Mouse (Mus musculus) testis, adult 2 months (tissue): ENCODE data around the gene Serpinb6a. TPM values are rescaled to one million over a fixed set of nuclear protein-coding genes. Genes with fewer than 3 reads are reported as not detected.

Source experiments
- H3K27ac ChIP-seq: fragments of 200-500 bp; 2 replicates; pipeline ENCODE4 v1.5.1; 2012; ENCODE audit warnings: low read depth, low read length; ENCODE audit not compliant: control insufficient read depth, insufficient read depth
- H3K27me3 ChIP-seq: fragments of 200-500 bp; 2 replicates; pipeline ENCODE4 v1.6.1; 2012; ENCODE audit warnings: mild to moderate bottlenecking, low read length, moderate library complexity; ENCODE audit not compliant: control insufficient read depth, insufficient read depth
- H3K36me3 ChIP-seq: fragments of 200-500 bp; 2 replicates; pipeline ENCODE4 v1.6.1; 2012; ENCODE audit warnings: mild to moderate bottlenecking, low read length; ENCODE audit not compliant: control insufficient read depth, insufficient read depth
- H3K4me1 ChIP-seq: fragments of 200-500 bp; 2 replicates; pipeline ENCODE4 v1.6.1; 2012; ENCODE audit warnings: low read length; ENCODE audit not compliant: control insufficient read depth, insufficient read depth
- H3K4me3 ChIP-seq: fragments of 200-500 bp; 2 replicates; pipeline ENCODE4 v1.5.1; 2012; ENCODE audit warnings: low read depth, mild to moderate bottlenecking, low read length, moderate library complexity, mixed read lengths; ENCODE audit not compliant: control insufficient read depth
- CTCF ChIP-seq: fragments of 200-500 bp; IDR thresholded peaks from 2 replicates; pipeline ENCODE4 v1.5.1; 2012; ENCODE audit warnings: low read depth, mild to moderate bottlenecking, inconsistent platforms, low read length, moderate library complexity; ENCODE audit not compliant: control insufficient read depth, insufficient read depth, insufficient replicate concordance
- POLR2A ChIP-seq: fragments of 200-500 bp; IDR thresholded peaks from 2 replicates; pipeline ENCODE4 v1.6.1; 2012; ENCODE audit warnings: low read depth, mild to moderate bottlenecking, inconsistent platforms, low read length, moderate library complexity; ENCODE audit not compliant: control insufficient read depth
- polyA plus RNA-seq: library from polyadenylated mRNA; depleted of rRNA; stranded (reverse); fragments of >200 nt; gene quantifications from 2 replicates; pipeline ENCODE4 v1.2.3, GENCODE M21; 2012

Serpinb6a gene
- polyA plus RNA-seq, 1 experiment = 126 TPM

DNA sequence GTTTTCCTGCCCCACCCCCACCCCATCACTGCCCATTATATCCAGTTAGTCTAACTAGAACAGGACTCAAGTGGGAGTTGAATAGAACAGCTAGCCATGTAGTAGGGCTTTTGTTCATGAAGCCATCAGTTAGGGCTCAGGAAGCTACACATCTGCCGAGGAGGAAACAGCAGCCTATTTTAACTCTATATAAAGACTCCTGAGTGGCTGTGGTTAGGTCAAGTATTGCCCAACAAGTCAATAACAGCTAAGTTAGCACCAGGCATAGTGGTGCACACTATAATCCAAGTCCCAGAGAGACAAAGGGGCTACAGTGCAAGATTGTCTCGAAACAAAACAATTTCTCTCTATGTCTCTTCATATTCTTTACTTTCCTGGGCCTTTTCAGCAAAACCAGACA is 29.4 kb upstream of the Serpinb6a start:
- Histone ChIP-seq H3K27me3 (no peaks in the 10 kb centered on the region), H3K27ac (no peak overlapping the region), H3K4me1 (no peaks in the 10 kb centered on the region), H3K4me3 (no peak overlapping the region), H3K36me3 (no peaks in the 10 kb centered on the region)
- TF ChIP-seq CTCF (no peak), POLR2A (no peak)

DNA sequence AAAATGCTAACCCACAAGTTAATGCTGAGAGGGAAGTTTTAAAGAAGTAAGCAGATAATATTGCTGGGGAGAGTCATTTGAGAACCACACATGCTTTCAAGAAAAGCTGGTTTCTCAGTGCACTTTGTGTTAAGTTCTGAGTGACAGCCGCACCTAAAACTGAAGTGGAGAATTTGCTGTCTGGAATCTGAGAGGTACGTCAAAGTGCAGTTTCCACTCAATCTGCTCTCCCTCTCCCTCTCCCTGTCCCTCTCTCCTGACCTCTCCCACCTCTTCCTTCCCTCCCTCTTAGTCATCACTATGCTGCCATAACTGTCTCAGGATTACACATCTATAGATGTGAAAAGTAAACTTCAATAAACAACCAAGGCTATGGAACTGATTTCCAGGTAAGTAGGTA is 19.4 kb upstream of the Serpinb6a start:
- H3K36me3 ChIP-seq = peaks cover 3% of the 10 kb centered on the region
- no peaks in the 10 kb centered on the region for H3K4me1 ChIP-seq
- H3K27ac ChIP-seq = no peak overlapping the region
- no peak overlapping the region for H3K4me3 ChIP-seq
- H3K27me3 ChIP-seq = no peaks in the 10 kb centered on the region
- no peak for TF ChIP-seq POLR2A

DNA sequence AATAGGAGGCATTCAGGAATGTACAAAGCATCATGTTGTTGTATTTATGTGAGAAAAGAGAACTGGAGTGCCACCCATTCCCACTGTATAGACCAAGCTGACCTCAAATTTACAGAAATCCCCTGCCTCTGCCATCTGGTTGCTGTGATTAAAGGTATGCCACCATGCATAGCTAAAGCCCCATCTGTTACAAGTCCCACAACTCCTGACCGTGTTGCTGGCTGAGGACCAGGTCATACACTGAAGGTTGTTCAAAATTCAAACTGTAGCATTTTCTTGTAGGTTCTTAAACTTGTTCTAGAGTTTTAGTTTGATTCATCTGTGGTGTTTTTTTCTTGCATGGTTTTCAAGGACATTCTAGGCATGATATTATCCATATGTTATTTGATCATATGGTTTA is 15.9 kb upstream of the Serpinb6a start:
- H3K27me3 ChIP-seq = no peaks in the 10 kb centered on the region
- H3K36me3 ChIP-seq = peaks cover 3% of the 10 kb centered on the region
- no peak overlapping the region for H3K27ac ChIP-seq
- TF ChIP-seq CTCF (no peak), POLR2A (no peak)
- H3K4me3 ChIP-seq = no peak overlapping the region
- H3K4me1 ChIP-seq = no peaks in the 10 kb centered on the region

DNA sequence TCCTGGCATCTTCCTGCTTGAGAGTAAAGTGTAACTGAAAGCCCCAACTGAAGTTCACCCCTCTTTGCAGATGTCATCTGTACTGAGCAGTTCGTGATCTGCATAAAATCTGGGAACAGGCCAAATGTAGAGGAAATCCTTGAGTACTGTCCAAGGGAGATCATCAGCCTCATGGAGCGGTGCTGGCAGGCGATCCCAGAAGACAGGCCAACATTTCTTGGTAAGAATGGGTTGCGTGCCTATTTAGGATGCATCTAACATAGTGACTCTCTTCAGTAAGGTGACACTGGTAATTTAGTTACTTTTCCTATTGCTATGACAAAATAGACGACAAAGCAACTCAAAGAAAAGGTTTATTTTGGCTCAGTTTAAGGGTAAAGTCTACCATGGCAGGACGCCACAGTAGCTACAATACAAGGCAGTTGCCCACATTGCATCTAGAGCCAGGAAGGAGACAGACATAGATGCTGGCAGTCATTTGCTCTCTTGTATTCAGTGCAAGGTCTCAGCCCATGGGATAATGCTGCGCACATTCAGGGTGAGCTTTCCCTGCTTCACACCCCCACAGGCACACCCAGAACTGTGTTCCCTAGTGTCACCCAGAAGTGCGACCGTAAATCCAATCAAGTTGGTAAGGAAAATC is 14.5 kb upstream of the Serpinb6a start:
- Histone ChIP-seq H3K36me3 (peaks cover 3% of the 10 kb centered on the region), H3K27ac (no peak overlapping the region), H3K4me1 (no peaks in the 10 kb centered on the region), H3K4me3 (no peak overlapping the region), H3K27me3 (no peaks in the 10 kb centered on the region)
- TF ChIP-seq CTCF (no peak), POLR2A (no peak)

DNA sequence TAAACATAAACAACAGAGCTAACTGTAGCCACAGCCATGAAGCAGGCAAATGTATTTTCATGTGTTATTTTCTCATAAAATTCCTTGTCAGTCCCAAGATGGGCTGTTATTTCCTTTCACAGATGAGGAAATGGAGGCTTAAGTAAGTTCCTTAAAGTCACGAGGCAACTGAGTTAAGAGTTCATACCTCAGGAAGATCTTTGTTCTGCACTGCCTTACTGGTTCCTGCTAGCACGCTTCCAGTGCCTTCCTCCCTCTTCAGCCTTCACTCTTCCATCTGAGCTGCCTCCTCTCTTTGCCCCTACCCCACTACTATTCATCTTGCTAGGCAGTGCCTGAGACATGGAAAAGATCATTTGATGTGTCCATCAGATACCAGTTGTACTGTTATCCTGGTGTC is 4.6 kb upstream of the Serpinb6a start:
- Histone ChIP-seq H3K36me3 (no peaks in the 10 kb centered on the region), H3K4me3 (no peak overlapping the region), H3K4me1 (peaks cover 3% of the 10 kb centered on the region), H3K27me3 (no peaks in the 10 kb centered on the region), H3K27ac (no peak overlapping the region)
- TF ChIP-seq POLR2A (no peak), CTCF (no peak)

DNA sequence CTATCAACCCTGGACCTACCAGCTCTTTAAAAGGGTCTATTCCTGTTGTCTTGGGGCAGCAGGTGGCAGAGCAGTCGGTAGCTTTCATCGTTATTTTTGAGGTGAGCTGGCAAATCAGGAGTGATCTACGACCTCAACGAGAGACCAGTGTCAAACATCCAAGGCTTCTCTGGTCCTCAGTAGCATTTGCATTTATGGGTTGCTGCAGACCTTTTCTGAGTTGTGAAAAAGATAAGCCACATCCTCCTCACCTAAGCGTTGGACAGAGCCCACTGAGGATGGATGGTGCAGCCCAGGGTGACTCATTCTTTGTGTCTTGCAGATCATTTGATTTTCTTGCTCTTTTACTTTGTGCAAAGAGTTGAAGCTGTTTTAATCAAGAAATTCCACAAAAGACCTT is 464 bp upstream of the Serpinb6a start:
- Histone ChIP-seq H3K4me3 (peak overlapping the region; percentile 96), H3K36me3 (no peaks in the 10 kb centered on the region), H3K4me1 (peaks cover 8% of the 10 kb centered on the region), H3K27me3 (no peaks in the 10 kb centered on the region), H3K27ac (peak overlapping the region; percentile 71)
- TF ChIP-seq POLR2A = no peak
- TF ChIP-seq CTCF = no peak

DNA sequence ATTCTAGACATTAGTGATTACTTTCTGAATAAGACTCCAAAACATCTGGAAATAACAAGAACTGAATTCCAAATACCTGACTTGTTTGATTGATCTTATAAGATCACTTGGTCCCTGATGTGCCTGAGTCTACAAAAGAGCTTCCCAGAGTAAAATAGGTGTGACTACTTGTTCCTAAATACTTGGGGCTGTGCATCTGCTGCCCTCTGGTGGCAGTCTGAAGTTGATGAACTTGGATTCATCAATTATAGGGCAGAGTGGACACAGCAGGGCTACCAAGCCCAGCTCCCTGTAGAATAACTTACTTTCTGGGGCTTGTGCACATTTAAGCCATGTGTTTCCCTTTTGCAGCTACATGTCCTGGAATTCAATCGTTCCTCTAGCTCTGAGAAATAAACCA is 7.4 kb downstream of the Serpinb6a start:
- Histone ChIP-seq H3K27ac (no peak overlapping the region), H3K36me3 (no peaks in the 10 kb centered on the region), H3K4me1 (no peaks in the 10 kb centered on the region), H3K27me3 (no peaks in the 10 kb centered on the region), H3K4me3 (no peak overlapping the region)
- TF ChIP-seq CTCF = no peak
- TF ChIP-seq POLR2A = no peak

DNA sequence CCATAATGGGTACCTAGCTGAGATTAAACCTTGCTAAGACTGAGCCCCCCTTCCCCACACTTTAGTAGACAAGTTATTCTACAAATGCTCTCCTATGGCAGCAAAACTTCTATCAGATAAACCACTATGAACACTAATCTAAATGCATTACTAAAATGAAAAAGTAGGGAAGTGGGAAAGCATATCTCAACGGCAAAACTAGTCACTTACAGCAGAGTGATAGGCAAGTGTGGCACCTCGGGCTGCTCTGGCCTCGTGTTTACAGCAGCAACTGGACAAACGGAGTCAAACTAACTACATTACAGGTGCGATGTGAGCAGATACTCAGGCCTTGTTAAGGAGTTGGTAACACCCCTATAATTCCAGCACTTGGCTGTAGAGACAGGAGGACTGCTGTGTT is 13.0 kb downstream of the Serpinb6a start:
- no peaks in the 10 kb centered on the region; the same call in 1 of the 2 replicates for H3K36me3 ChIP-seq
- H3K27ac ChIP-seq = no peak overlapping the region
- no peaks in the 10 kb centered on the region for H3K4me1 ChIP-seq
- H3K4me3 ChIP-seq = no peak overlapping the region
- TF ChIP-seq POLR2A = no peak
- TF ChIP-seq CTCF = no peak
- H3K27me3 ChIP-seq = no peaks in the 10 kb centered on the region
